Mouse (Mus musculus) B cell, adult 2 months (primary cell): Measurements from ENCODE around the gene H3f3a.

ENCODE experiments used
- DNase-seq, 2 experiments: peaks; one replicate each; pipeline ENCODE4 v3.0.0; 2022

H3f3a gene

GRCm38 (mm10) chr1:180781250-180781649 lies 32.5 kb downstream of the H3f3a start:
- DNase-seq: no peak

GRCm38 (mm10) chr1:180780291-180780690 lies 33.5 kb downstream of the H3f3a start:
- no peak for DNase-seq

GRCm38 (mm10) chr1:180778941-180779340 lies 34.8 kb downstream of the H3f3a start:
- no peak for DNase-seq

- DNase-seq: no peak
These were observed 35.4 kb downstream of the H3f3a start for GRCm38 (mm10) chr1:180778403-180778754.

- DNase-seq: peak; percentile 60 to 65
These were observed 35.9 kb downstream of the H3f3a start for GRCm38 (mm10) chr1:180777660-180778402.

GRCm38 (mm10) chr1:180777289-180777659 lies 36.5 kb downstream of the H3f3a start:
- DNase-seq: no peak

- no peak for DNase-seq
These were observed 37.2 kb downstream of the H3f3a start for GRCm38 (mm10) chr1:180776494-180776893.

- no peak for DNase-seq
These were observed 37.8 kb downstream of the H3f3a start for GRCm38 (mm10) chr1:180775849-180776493.

GRCm38 (mm10) chr1:180775317-180775716 lies 38.4 kb downstream of the H3f3a start:
- DNase-seq: no peak

- peak; percentile 67 to 70 for DNase-seq
These were observed 39.1 kb downstream of the H3f3a start for GRCm38 (mm10) chr1:180774664-180775063.

GRCm38 (mm10) chr1:180772291-180772690 lies 41.5 kb downstream of the H3f3a start:
- DNase-seq: no peak

- DNase-seq: peak; percentile 40 to 52
These were observed 42.0 kb downstream of the H3f3a start for GRCm38 (mm10) chr1:180771722-180772121.

GRCm38 (mm10) chr1:180771306-180771705 lies 42.4 kb downstream of the H3f3a start:
- DNase-seq: peak; percentile 61 to 67

- peak; percentile 85 to 88 for DNase-seq
These were observed 45.2 kb downstream of the H3f3a start for GRCm38 (mm10) chr1:180768334-180769168.

GRCm38 (mm10) chr1:180767541-180768333 lies 46.0 kb downstream of the H3f3a start:
- DNase-seq: peak; percentile 42

GRCm38 (mm10) chr1:180766557-180766956 lies 47.2 kb downstream of the H3f3a start:
- peak; percentile 41 to 47 for DNase-seq

GRCm38 (mm10) chr1:180765393-180765792 lies 48.4 kb downstream of the H3f3a start:
- no peak for DNase-seq

- DNase-seq: peak; percentile 80
These were observed 49.9 kb downstream of the H3f3a start for GRCm38 (mm10) chr1:180763828-180764227.

GRCm38 (mm10) chr1:180763307-180763706 lies 50.4 kb downstream of the H3f3a start:
- no peak for DNase-seq

GRCm38 (mm10) chr1:180762679-180763078 lies 51.1 kb downstream of the H3f3a start:
- no peak for DNase-seq

GRCm38 (mm10) chr1:180762180-180762579 lies 51.6 kb downstream of the H3f3a start:
- no peak for DNase-seq

GRCm38 (mm10) chr1:180757956-180758520 lies 55.7 kb downstream of the H3f3a start:
- DNase-seq: no peak
